Mouse (Mus musculus) layer of hippocampus, adult 8-10 months (tissue): ENCODE measurements at regions not wholly inside any gene's neighbourhood (a gene's known extent, or its start where the extent isn't known, plus 50 kb on each side); places are given as distances from the start of the nearest gene placed in this dataset.
A peak's percentile ranks its signal among the peaks of the same experiment; 100 is the strongest.

Experiments
- DNase-seq, 2 experiments: peaks; one replicate each; pipeline ENCODE4 v3.0.0; 2022; ENCODE audit warnings: low spot score in 2 of 2

DNA sequence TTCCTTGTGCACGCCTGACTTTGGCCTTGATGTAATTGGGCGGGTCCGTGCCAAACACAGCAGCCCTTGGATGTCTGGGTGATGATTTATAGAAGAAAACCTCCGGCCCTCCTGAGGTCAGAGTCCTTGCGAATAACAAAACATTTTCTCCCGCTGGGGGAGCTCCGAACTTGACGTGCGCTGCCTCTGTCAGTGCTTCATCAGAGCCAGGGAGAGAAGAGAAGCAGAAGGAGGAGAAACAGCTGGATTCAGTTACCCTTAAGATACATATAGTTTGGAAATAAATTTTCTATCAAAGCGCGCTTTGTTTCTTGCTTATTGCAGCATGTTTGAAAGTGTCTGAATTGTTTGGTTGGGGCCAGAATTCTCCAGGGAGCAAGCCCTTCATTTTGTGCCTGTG is 225.2 kb upstream of the Myocd start:
- DNase-seq = no peak

DNA sequence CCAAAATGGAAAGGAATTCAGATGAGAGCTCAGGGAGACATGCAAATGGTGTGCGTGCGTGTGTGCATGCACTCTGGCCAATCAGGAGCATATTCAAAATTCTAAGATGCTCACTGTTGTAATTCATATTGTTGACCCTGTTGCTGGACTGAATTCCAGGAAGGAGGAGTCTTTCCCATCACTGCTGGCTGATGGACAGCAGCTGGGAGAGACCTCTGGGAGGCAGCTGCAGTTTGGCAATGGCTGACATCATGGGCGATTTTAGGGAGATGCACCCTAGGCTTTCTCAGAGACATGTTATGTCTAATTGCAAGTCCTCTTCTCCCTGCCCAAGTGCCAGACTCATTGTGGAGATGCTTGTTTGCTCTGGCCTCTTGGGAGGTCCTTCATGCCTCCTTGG is 220.6 kb upstream of the Myocd start:
- DNase-seq = no peak

DNA sequence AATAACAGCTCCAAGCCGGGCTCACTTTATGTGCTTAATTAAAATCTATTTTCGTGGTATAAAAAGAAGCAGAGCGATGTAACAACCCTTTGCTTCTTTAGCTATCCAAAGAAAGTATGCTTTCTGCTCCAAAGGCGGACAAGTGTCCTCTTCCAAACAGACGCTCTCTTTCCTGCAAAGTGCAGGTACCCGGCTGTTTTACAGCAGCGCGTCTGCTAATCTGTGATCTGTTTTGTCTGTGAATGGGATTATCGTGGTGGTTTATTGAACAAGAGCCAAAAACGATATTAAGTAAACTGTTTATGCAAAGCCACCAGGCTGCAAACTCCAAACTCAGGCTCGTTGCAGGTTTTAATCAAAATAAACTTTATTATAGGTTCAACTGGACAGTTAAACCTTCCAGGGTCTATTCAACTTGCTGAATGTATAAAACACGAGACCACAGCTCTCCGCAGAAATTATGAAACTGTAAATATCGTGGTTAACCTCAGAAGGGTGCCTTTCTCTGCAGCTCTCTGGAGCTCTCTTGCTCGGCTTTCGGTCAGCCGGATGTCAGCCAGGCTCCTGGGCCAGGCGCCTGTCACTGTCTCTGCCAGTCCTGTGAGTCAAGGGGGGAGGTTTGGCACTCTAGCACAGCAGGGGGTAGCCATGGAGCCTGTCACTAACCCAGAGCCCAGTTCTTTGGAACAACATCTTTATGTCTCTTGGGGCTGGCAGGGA is 206.2 kb upstream of the Myocd start:
- no peak for DNase-seq

DNA sequence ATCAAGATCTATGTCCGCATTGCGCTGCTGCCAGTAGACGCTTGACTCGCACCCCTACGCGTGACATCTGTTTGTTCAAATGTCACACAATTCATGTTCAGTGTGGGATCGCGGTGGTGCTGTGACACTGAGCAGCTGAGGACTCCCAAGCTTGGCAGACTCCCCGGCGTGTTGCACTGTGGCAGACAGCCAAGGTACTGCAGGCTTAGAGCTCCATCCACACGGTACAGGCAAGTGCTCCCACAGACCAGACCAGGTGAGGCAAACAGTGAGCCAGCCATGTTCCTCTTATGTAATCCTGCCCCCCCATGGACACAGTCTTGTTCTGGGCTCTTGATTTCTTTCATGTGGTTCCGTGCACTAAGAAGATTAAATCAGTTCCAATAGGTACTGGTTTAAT is 205.5 kb upstream of the Myocd start:
- peak; percentile 84 to 87 for DNase-seq

DNA sequence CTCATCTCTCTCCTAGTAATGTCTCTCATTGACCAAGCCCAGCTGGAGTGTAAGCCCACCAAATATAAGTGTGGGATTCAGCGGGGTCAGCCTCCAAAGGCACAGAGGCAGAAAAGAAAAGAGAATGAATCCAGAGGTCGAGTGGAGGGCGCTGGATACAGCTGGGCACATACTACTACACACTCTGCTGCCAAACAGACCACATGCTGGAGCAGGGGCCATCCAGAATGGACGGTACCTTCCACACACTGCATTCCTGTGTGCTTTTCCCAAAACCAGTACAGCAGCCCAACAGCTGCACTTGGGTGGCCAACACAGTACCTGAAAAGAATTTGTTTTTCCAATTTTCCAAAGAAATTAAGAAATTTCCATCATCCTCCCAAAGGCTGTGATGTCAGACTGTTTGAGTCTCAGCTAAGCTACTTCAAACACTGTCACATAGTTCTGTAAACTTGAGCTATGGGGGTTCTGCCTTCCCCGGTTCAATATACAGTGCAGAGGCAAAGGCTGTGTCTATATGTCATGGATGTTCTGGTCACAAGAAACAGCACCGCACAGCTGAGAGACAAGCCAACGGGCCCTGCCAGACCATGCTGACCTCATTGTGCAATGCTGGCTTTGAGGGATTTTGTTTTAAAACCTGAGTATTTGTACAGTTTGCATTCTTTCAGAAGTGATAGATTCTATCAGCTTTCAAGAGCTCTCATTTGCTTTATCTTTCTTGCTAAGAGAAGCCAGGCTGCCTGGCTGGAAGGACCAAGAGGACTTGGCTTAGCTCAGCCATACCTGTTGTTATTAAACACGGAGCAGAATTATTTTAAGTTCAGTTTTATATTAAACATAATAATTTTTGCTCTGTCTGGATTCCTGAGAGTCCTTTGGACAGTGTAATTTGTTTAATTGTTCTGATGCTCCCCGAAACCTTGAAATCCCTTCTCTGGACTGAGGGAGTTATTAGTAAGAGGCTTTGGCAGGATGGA is 200.3 kb upstream of the Myocd start:
- DNase-seq = no peak

DNA sequence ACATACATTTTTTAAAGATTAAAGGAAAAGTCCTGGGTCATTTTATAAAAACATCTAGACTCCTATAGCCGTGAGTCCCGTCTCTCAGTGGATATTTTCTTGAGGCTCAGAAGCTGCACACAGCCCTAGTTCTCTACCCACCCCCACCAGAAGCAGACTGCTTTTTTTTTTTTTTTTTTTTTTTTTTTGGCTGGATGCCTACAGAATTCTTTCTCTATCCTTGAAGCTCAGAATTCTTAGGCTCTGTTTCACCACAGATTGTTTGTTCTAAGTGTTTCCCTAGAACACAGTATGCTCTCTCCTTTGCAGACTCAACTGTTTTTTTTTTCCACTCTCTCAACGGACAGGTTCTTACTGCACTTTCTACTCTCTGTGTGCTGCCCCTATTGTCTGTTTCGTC is 191.3 kb upstream of the Myocd start:
- no peak for DNase-seq

DNA sequence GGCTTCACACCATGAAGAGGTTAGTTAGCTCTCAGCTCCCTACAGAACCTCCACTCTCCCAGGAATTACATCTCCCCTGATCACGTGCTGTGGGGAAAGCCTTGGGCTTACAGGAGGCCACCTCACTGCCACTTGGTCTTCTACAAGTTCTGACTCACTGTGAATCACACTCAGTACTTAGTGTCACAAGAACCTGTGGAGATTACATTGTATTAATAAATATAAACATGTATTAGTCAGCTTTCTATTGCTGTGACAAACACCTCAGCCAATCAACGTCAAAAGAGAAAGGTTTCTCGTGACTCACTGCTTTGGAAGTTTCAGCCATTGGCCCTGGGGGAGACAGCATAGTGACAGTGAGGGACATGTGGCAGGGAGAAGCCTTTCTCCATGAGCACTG is 178.6 kb upstream of the Myocd start:
- DNase-seq = no peak

DNA sequence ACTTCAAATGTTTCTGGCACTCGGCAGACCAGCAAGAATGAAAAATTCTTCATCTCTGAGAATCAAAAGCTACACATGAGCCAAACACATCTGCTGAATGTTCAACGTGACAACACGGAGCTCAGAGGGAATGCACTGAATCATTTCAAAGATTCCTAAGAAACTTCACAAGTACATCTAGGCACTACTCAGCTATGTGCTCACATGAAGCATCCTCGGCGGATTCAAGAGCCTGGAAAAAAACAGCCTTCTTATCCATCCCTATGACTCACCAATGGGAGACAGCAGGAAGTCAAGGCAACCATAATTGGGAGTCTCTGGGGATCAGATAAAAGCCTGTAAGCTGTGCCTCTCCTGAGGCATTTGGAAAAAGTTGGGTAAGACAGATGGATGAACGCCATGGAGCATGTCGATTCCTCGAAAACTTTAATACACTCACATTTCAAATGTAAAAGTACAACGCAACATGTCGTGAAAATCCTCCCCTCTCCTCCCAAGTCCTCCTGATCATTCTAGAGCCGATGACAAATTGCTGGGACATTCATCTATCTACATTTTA is 173.8 kb upstream of the Myocd start:
- DNase-seq = peak; percentile 8 to 9

DNA sequence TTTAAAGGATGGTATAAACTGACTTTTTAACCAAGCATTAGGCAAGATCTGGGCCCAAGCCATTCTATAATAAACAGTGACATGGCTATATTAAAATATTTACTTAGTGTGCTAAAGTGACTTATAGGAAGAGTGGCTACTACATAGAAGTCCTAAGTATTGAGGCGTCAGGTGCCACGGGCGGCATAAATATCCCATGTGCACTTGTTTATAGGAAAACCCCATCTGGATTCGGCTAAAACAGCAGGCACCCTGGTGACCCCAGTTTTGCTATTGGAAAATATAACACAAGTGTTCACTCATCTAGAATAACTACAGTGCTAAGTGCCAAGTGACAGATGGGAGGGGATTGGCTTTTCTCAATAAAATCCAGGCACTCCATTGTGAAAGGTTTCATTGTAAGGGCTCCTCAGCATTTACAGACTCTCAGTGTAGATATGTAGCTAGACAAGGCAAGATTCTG is 165.9 kb upstream of the Myocd start:
- DNase-seq = no peak

DNA sequence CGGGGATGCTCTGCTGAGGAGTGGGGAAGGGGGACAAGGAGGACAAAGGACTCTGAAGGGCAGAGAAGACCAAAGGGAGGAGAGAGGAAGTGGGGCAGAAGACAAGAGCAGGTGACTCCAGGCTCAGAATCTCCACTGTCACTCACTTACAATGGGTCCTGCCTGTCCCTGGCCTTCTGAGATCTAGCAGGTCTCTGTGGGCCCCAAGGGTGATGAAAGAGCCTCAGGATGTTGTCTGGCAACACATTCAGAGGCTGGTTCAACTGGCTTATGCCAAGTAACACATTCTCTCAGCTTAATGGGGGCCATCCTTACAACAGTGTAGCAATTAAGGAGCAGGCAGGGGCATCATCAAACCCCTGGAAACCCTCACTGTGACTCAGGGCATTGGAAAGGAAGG is 152.1 kb upstream of the Myocd start:
- no peak for DNase-seq

DNA sequence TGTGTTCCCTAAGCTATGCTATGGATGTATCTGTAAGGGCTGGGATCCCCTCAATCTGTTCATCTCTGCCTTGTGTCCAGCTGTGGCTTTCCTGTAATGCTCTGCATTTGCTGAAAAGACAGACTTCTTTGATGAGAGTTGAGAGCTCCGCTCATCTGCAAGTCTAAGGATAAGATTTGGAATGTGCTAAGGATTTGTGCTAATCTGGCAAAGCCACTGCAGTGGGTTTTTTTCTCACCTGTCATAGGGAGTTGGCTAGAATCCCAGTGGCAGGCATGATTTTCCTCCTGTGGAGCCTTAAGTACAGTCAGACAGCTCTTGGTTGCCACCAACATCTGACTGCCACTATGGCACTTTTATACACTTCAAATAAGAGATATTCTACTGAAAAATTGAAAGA is 138.8 kb upstream of the Myocd start:
- DNase-seq = no peak

DNA sequence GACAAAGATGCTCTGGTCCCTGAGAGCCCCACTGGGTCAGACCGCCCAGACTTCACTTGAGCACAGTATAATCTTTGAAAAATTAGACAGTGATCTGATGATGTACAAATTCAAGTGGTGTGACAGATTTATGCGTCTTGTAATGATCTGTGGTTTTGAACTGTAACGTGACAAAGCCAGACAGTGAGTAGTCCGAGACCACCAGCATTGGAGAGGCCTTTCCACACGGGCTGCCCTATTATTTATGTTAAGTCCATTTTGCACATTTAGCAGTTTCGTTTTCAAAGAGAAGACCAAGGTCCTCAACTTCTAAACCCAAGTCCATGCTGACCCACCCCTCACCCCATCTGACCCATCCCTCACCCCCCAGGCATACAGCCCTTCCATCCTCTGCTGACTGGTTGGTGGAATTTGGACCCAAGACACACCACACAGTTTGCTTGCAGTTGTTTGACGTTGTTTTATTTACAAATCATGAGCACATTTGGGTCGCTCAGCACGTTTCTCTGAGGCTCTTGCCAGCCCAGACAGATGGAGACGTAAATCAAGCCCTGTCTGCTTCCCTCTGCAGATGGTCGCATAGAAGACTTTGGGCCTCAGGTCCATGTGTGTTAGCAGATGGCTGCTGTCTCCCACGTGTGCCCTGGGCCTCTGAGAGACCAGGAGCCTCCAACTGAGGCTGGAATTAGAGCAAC is 132.8 kb upstream of the Myocd start:
- peak; percentile 16 to 35 for DNase-seq

DNA sequence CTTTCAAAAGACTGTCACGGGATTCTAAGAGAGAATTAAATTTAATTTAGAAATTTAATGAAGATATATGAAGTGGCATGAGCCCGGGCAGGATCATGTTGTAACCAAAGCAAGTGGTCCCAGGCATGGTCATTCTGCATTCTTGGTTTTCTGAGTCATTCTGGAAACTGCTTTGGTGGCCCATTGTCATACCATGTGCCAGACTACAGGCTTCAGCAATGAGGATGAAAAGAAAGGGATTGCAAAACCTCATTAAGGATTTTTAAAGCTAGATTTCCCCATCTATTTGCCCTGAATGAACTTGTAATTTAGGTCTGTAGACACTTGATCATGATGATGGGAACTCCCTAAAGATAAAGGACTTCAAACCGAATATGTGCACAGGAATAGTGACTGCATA is 119.4 kb upstream of the Myocd start:
- no peak for DNase-seq

DNA sequence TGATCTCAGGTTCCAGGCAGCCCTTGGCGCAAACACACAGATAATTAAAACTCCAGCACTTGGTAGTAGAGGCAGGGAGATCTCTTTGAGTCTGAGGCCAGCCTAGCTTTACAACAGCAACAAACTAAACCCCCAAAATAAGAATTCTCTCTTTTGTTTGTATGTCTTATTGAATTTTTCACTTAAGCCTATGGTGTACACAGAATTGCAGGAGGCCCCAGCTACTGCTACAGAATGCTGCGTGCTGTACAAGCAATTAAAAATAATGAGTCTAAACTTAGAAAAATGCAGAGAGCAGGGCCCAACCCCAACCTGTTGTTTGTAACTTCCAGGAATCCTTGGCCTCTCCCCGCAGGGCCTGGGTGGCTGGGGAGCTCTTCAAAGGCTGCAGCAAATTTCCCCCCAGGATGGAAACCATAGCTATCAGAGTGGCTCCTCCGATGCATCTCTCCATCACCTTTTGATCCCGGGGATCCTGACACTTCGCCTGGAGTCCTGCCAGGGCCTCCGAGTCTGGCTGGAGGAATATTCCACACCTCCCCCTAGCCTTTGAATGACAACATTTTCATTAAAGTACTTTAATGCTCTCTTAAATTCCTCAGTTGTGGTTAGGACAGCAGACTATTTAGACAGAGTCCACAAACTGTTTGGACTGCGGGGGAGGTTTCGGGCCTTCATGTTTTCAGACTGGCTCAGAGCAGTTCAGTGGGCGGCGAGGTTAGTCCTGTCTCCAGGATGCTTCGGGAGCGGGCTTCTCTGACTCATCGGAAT is 116.7 kb upstream of the Myocd start:
- DNase-seq = no peak

DNA sequence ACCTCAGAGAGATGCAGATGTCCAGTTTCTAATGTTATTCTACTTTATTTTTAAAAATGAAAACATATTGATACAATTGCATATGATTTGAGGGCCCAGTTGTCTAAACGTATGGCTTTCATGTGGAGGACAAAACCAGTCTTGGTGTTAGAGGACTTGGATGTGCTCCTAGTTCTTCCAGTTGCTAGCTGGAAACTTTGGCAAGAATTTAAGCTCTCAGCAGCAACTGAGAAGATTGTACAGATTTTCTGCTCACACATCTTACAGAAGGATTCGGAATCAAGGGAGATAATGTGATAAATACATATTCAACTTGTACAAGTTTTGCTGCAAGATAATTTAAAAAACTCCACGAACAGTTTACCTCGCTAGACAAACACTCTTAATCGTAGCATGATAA is 105.6 kb upstream of the Myocd start:
- no peak for DNase-seq

DNA sequence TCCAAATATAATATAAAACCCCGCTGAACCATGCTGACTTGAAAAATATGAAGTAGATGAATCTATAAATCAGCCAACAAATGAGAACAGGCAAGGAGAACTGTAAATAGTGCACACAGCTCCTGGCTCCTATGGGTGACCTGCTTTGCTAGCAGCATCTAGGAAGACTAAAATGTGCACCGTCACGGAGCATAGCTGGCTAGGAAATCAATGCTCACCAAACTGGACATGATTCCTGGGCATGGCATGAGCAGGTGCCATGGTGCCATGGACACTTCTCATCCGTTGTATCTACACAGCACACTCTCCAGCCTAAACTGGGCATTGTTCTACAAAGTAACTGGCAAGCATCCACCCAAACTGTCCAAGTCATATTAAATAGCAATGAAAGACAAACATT is 103.3 kb upstream of the Myocd start:
- DNase-seq = no peak

DNA sequence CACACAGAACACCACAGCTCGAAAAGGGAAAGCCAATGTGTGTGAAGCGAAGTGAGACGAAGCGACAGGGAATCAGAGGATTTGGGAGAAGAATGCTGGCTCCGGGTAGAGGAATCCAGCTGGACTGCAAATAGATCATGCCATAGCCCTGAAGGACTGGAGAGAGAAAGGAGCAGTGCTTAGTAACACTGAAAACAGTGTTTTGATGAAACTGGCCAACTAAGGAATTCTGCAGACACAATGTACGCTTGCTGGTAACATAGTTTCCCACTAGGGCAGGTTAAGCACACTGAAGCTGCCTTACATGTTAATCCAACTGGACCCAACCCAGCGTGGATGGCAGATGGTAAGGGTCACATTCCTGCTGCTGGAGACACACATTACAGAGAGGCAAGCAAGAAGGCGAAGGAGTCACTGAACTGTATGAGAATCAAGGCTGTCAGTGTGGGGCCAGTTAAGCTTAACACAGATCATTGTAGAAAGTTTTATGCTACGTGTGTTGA is 102.6 kb upstream of the Myocd start:
- DNase-seq = no peak

DNA sequence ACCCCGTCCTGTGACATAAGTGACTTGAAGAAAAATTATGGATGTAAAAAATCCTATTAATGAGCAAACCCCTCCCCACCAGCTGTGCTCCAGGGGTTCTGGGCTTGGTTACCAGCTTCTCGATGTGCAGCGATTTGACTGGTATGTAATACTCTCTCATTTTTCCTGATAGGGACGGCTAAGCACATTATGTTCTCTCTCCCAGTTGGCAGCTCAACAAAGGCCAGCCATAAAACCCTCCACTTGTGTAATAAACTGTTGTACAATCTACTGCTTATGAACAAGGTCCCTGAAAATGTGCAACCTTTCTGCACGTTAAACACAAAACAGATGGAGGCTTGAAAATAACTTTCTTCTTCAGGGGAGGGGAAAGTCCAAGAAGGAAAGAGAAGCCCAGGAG is 98.0 kb upstream of the Myocd start:
- DNase-seq = no peak

DNA sequence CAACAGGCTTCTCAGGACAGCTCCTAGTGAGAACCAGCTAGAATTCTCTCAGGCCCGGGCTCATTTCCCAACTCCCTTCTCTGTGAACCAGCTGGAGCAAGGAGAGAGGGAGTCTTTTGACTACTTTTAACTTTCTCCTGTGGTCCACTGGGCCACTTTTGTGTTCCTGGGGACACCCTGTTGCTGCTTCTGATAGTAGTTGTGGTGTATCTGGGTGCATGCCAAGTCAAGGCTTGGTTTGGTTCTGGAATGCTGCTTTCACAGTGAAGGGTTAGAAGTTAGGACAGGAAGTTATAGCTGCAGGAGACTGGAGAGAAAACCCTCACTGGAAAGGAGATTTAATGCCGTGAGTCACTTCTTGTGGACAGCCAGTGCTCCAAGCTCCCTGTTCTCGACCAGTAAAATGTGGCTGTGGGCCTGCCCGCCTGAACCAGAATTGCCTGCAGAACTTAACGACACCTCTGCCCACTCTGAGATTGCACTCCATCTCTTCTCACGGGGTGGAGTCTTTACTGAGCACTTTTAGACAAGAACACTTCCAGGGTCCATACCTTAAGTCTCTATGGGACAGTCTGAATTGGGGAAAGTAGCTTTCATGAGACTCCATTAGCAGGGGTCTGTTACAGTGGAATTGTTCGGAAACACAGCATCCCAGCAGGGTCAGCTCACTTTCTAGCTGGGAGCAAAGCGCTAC is 97.0 kb upstream of the Myocd start:
- no peak for DNase-seq
